Mouse (Mus musculus) heart, postnatal 0 days (tissue): ENCODE data around the gene Cacnb4. TPM values are rescaled to one million over a fixed set of nuclear protein-coding genes. Genes with fewer than 3 reads are reported as not detected.
A peak's percentile ranks its signal among the peaks of the same experiment; 100 is the strongest.

Source experiments
- ATAC-seq: fragments of 200-750 bp; cut with Nextera tagmentation; 2 replicates; pipeline ENCODE4 v1.8.0; 2017; ENCODE audit warnings: low read depth, moderate number of reproducible peaks, moderate library complexity; ENCODE audit not compliant: insufficient read depth
- DNase-seq: peaks from one replicate; pipeline ENCODE4 v3.0.0-alpha.2; 2016; ENCODE audit warnings: low spot score
- H3K27ac ChIP-seq: fragments of 300-500 bp; sonication (generic); 2 replicates; pipeline ENCODE4 v1.5.1; 2014; ENCODE audit warnings: low read depth, mild to moderate bottlenecking
- H3K27me3 ChIP-seq: fragments of 300-500 bp; sonication (generic); 2 replicates; pipeline ENCODE4 v1.6.1; 2014; ENCODE audit warnings: low read length, mixed read lengths; ENCODE audit not compliant: control insufficient read depth, insufficient read depth
- H3K36me3 ChIP-seq: fragments of 300-500 bp; sonication (generic); replicated peaks from 2 replicates; pipeline ENCODE4 v1.6.1; 2014; ENCODE audit warnings: low read length, mixed read lengths; ENCODE audit not compliant: control insufficient read depth, insufficient read depth
- H3K4me1 ChIP-seq: fragments of 300-500 bp; sonication (generic); 2 replicates; pipeline ENCODE4 v1.6.1; 2014; ENCODE audit warnings: antibody characterized with exemption; ENCODE audit not compliant: control insufficient read depth, insufficient read depth
- H3K4me2 ChIP-seq: fragments of 300-500 bp; sonication (generic); 2 replicates; pipeline ENCODE4 v1.6.1; 2014; ENCODE audit warnings: low read depth, mild to moderate bottlenecking, low read length, moderate library complexity
- H3K4me3 ChIP-seq: fragments of 300-500 bp; sonication (generic); 2 replicates; pipeline ENCODE4 v1.5.1; 2014; ENCODE audit warnings: low read depth, low read length
- H3K9ac ChIP-seq: fragments of 300-500 bp; sonication (generic); replicated peaks from 2 replicates; pipeline ENCODE4 v1.6.1; 2014; ENCODE audit warnings: low read depth, low read length, mixed read lengths
- H3K9me3 ChIP-seq: fragments of 300-500 bp; sonication (generic); replicated peaks from 2 replicates; pipeline ENCODE4 v1.6.1; 2016; ENCODE audit warnings: low read length; ENCODE audit not compliant: control insufficient read depth
- CTCF ChIP-seq: IDR thresholded peaks from 2 replicates; pipeline ENCODE4 v1.5.1; 2016; ENCODE audit warnings: antibody characterized with exemption, control low read depth, low read depth
- EP300 ChIP-seq: IDR thresholded peaks from 2 replicates; pipeline ENCODE4 v1.6.1; 2016; ENCODE audit warnings: antibody characterized with exemption, low read depth
- WGBS: fragments of 180-500 bp; shearing (Covaris S2); extraction: QIAGEN DNeasy Blood & Tissue Kit; methylation state at CpG from one replicate; pipeline ENCODE4 v1.1.7; 2014; 5-methylcytosine and 5-hydroxymethylcytosine counted together
- polyA plus RNA-seq: library from polyadenylated mRNA; unstranded; fragments of >200 nt; fragmentation: Nextera tagmentation; extraction: Ambion mirVana; gene quantifications from 2 replicates; pipeline ENCODE4 v1.2.1, GENCODE M21; 2015
- total RNA-seq: library from RNA; depleted of rRNA; stranded (reverse); fragments of >200 nt; gene quantifications from 2 replicates; pipeline ENCODE4 v1.2.3, GENCODE M21; 2014; ENCODE audit warnings: low replicate concordance

Cacnb4 gene
- total and polyA plus RNA-seq, 2 experiments from 2014 or later = 0.56 to 0.69 TPM

- Histone ChIP-seq H3K4me2 (no peak overlapping the region), H3K9ac (no peak overlapping the region), H3K27me3 (no peaks in the 10 kb centered on the region), H3K27ac (no peak overlapping the region), H3K4me1 (peaks cover 6% of the 10 kb centered on the region), H3K36me3 (no peaks in the 10 kb centered on the region), H3K9me3 (no peaks in the 10 kb centered on the region), H3K4me3 (no peak overlapping the region)
- no peak for DNase-seq
- ATAC-seq = no peak
- TF ChIP-seq CTCF (no peak), EP300 (no peak)
- WGBS = 89% methylated on average over 4 of the region's 4 CpGs
Observed at GRCm38 (mm10) chr2:52613888-52614287, 62.7 kb downstream of the Cacnb4 start.

DNA sequence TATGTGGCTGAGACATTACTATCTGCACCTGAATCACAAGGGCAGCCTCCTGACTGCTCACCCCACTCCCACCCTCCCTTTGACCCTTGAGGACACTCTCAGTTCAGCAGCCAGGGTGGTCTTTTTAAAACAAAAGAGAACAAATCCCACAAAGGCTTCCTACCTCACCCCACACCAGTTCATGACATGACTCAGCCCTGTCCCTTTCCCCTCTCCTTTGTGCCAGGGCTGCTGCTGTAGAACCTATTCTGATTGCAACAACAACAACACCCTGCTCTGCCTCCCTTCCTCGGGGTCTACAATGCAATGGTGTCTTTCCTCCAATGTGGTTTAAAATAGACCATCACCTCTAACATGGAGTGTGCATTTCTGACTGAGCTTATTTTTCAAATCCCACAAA is 67.1 kb downstream of the Cacnb4 start:
- no peaks in the 10 kb centered on the region for H3K27me3 ChIP-seq
- no peak overlapping the region for H3K9ac ChIP-seq
- TF ChIP-seq CTCF (no peak), EP300 (no peak)
- no peak overlapping the region for H3K27ac ChIP-seq
- no peak for ATAC-seq
- H3K4me2 ChIP-seq = no peak overlapping the region
- 73% methylated on average over 1 of the region's 1 CpGs for WGBS
- H3K36me3 ChIP-seq = no peaks in the 10 kb centered on the region
- no peaks in the 10 kb centered on the region for H3K4me1 ChIP-seq
- no peaks in the 10 kb centered on the region for H3K9me3 ChIP-seq
- no peak for DNase-seq
- H3K4me3 ChIP-seq = no peak overlapping the region

DNA sequence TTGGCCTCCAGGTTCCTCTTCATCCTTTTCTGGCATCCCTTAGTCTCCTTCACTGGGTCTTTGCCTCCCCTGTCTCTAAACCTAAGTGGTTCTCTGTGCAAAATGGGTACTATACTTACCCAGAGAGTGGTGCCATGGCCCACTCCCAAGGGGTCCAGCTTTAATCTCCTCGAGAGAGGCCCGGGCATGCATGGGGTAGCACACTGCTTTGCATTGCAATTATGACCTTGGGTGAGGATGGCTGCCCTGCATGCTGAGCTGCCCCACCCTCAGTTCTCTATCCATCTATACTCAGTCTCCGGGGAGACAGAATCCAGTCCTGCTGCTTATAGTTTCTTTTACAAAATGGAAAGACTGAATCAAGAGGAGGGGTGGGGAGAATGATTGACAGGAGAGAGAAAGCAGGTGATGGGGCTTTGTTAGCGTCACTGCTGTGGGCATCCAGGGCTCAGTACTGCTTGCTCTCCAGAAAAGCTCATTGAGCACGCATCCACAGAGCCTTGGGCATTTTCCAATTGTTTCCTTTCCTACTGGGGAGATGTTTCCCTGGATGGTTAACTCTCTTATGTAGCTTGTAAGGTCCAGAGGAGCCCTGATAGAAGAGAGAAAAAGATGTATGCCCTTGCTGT is 68.7 kb downstream of the Cacnb4 start:
- WGBS = 73% methylated on average over 5 of the region's 5 CpGs
- H3K36me3 ChIP-seq = no peaks in the 10 kb centered on the region
- H3K27me3 ChIP-seq = no peaks in the 10 kb centered on the region
- H3K4me1 ChIP-seq = peaks cover 5% of the 10 kb centered on the region; the same call in 1 of the 2 replicates
- no peak overlapping the region for H3K4me2 ChIP-seq
- no peak overlapping the region for H3K4me3 ChIP-seq
- no peak overlapping the region for H3K27ac ChIP-seq
- ATAC-seq (no peak), DNase-seq (no peak)
- H3K9ac ChIP-seq = no peak overlapping the region
- H3K9me3 ChIP-seq = no peaks in the 10 kb centered on the region
- TF ChIP-seq EP300 (no peak), CTCF (no peak)

DNA sequence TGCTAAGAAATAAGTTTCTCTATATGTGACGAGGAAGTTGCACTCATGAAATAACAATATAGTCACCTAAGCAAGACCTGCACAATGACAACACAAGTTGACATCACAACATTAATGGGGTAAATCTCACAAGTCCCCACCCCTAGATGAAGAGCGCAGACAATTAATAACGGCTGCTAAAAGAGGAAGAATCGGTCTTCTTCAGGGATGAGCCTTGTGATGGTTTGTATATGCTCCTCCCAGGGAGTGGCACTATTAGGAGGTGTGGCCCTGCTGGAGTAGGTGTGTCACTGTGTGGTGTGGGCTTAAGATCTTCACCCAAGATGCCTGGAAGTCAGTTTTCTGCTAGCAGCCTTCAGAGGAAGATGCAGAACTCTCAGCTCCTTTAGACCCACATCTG is 70.3 kb downstream of the Cacnb4 start:
- ATAC-seq = no peak
- Histone ChIP-seq H3K36me3 (no peaks in the 10 kb centered on the region), H3K27ac (no peak overlapping the region), H3K4me2 (no peak overlapping the region), H3K9ac (no peak overlapping the region), H3K4me1 (peaks cover 5% of the 10 kb centered on the region; the same call in 1 of the 2 replicates), H3K9me3 (no peaks in the 10 kb centered on the region), H3K27me3 (no peaks in the 10 kb centered on the region), H3K4me3 (no peak overlapping the region)
- 80% methylated on average over 4 of the region's 4 CpGs for WGBS
- DNase-seq = no peak
- no peak for TF ChIP-seq EP300
- TF ChIP-seq CTCF = no peak

DNA sequence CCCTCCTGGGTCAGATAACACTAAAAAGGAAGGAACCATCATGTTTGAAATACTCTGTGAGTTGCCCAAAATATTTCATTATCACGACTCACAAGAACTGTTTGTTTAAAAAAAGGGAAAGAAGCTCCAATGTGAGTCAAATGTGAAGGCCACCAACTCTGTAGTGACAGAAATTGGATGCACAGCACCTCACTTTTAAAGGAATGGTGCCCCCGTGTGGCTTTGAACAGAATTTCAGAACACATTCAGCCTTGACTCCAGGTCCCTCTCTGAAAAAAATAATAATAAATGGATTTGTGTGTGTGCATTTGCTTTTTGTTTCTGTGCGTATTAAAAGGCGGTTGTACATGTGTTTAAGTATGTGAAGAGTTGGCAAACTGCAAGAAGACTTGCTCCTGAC is 71.3 kb downstream of the Cacnb4 start:
- TF ChIP-seq CTCF = peak; percentile 75
- TF ChIP-seq EP300 = no peak
- DNase-seq = peak; percentile 79
- ATAC-seq = no peak
- Histone ChIP-seq H3K36me3 (no peaks in the 10 kb centered on the region), H3K27ac (no peak overlapping the region), H3K27me3 (no peaks in the 10 kb centered on the region), H3K9me3 (no peaks in the 10 kb centered on the region), H3K9ac (no peak overlapping the region), H3K4me2 (no peak overlapping the region), H3K4me3 (no peak overlapping the region), H3K4me1 (peaks cover 5% of the 10 kb centered on the region; the same call in 1 of the 2 replicates)
- 16% methylated on average over 4 of the region's 4 CpGs for WGBS

- H3K9ac ChIP-seq = no peak overlapping the region
- H3K36me3 ChIP-seq = no peaks in the 10 kb centered on the region
- H3K9me3 ChIP-seq = no peaks in the 10 kb centered on the region
- 82% methylated on average over 8 of the region's 8 CpGs for WGBS
- DNase-seq = no peak
- H3K4me3 ChIP-seq = no peak overlapping the region
- no peak for TF ChIP-seq EP300
- no peaks in the 10 kb centered on the region for H3K27me3 ChIP-seq
- H3K4me2 ChIP-seq = no peak overlapping the region
- no peak for ATAC-seq
- no peak overlapping the region for H3K27ac ChIP-seq
- peaks cover 5% of the 10 kb centered on the region; the same call in 1 of the 2 replicates for H3K4me1 ChIP-seq
Observed at GRCm38 (mm10) chr2:52604651-52605020, 72.0 kb downstream of the Cacnb4 start.
